Mouse (Mus musculus) spleen, embryonic (tissue): ENCODE measurements at regions not wholly inside any gene's neighbourhood (a gene's known extent, or its start where the extent isn't known, plus 50 kb on each side); places are given as distances from the start of the nearest gene placed in this dataset.

Experiments used
- CTCF ChIA-PET: fragments of 350-600 bp; sonication (Branson Sonifier 250); formaldehyde crosslinking; loops from one replicate; lab custom pipeline; 2022; lab: Charles Lee

DNA sequence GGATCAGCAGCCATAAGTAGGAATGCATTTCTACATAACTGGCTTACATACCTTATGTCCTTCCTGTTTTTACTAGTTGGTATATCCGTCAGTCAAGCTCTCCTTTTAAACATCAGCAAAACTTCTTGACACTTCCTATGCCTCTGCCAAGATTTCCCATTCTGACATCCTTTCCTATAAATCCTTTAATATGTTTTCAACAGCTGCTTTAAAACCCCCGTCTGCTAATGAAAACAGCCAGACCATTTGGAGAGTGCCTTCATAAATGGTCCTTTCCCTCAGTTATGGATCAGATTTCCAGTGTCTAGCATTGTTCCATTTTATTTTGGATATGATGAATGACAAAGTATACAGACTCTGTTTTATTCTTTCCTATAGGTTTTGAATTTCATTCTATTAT is 270.7 kb upstream of the Rgmb start:
- CTCF ChIA-PET, result no interaction called here

DNA sequence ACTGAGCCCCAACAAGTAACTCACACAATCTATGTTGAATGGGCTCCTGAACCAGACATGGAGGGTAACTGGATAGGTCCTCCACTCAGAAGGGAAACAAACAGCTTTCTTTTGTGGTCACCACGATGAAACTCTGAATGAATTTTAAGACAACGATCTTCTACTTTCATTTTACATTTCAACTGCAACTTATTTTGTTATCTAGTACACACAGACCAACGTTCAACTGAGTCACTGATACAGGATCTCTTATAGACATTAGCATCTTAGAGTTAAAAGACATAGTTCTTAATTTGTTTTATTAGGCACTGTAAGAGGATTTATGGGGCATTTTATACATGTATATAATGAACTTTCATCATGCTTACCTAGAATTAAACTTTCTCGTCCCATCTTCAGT is 262.1 kb upstream of the Rgmb start:
- CTCF ChIA-PET, result no interaction called here

DNA sequence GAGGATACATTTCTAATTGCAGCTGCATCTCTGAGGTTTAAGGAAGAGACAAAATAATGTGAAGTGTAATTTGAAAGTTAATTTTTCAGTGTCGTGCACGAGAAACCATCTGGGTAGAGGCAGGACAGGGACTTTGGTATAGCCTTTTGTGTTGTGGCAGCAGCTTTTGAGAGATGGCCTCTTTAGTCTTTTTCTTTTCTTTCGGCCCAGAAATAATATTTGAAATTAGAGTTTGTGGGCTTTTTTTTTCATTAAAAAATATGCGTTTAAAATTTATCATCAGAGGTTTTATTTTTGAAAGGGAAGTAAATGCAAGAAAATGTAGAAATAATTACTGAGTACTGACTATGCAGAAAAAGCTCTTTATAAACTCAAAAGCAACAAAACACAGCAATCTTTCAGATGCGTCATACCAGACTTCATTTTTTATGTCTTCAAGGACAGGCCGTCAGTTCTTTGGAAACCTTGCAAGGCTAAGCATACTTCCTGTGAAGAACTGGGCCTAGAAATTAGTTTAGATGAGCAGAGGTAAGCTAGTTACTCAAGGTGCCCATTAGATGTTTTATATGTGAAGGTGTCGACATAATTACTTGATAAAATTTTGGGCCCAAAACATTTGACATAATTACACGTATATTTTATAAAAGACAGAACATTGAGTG is 258.9 kb upstream of the Rgmb start:
- CTCF ChIA-PET, result no interaction called here

DNA sequence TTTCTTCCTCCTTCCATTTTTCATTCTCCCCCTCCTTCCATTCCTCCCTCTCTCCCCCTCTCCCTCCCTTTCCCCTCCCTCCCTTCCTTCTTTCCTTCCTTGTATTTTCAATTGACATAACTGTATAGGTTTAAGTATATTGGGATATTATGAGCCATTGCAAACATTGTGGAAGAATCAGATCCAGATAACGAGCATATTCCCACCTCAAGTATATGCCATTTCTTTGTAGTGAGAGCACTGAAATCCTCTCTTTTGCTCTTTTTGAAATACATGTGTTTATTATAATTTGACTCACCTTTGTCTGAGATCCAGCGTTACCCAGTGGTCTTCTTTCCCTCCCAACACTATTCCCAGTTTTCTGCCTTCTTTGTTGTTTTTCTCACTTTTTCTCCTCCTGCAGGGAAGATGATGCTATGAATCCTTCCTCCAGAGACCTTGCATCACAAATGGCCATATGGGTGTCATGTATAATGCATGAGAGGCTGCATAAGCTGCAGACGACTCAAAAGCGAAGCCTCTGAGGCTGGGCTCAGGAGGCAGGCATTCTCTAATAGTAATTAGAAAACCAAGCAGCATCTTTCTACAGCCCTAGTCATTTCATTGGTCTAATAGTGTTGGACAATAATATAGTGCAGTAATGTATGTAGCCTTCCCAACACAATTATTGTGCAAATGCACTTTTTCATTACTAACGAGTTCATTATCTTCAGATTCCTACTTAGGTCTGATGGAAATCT is 258.2 kb upstream of the Rgmb start:
- CTCF ChIA-PET, result no interaction called here

DNA sequence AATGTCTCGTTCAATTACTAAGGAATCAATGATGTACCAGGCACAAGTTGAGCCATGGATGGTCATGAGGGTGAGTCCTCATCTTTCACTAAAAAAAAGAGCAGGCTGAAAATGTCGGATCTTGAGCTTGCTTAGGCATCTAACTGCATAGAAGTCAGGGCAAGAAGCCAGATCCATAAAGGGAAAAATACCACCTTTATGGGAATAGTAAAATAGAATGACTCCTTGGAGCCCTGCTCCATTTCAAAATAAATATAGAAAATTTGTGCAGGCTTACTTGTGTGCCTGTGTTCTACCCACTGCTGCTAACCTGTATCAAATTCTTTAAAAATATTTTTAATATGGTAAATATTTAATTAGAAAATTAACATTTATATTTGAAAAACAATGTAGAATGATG is 256.2 kb upstream of the Rgmb start:
- CTCF ChIA-PET, result no interaction called here

DNA sequence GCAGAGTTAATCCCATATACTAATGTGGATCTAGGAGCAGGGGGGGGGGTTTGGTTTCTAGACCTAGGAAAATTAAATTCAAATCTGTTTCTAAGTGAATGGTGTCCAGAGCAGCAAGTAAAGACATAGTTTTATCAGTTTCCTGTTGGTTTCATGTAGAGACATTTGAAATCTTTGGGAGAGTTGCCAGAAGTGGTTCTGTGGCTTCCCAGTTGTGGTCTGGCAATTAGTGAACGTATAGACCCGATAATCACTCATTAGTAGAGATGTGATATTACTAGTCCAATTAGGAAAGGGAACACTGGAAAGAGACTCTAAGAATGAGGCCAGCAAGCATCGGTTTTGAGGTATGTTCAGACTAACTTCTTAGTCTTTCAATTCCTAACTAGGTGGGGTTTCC is 252.0 kb upstream of the Rgmb start:
- CTCF ChIA-PET, result no interaction called here

DNA sequence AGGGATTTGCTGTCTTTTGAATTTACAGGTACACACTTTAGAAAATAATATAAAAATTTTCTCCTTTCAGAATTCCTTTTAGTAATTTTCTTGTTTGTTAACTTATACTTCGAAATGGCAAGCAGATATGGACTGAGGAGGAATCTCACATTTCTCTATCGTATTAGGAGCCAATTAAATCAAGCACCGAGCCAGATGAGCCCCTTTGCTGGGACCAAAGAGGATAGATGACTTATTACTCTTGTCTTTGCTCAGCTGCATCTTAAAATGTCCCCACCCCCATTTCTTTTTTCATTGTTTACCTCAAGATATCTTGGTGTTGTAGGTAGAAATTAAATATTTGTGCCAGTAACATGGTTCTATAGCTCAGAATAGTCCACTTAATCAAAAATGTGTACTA is 247.7 kb upstream of the Rgmb start:
- CTCF ChIA-PET, result no interaction called here

DNA sequence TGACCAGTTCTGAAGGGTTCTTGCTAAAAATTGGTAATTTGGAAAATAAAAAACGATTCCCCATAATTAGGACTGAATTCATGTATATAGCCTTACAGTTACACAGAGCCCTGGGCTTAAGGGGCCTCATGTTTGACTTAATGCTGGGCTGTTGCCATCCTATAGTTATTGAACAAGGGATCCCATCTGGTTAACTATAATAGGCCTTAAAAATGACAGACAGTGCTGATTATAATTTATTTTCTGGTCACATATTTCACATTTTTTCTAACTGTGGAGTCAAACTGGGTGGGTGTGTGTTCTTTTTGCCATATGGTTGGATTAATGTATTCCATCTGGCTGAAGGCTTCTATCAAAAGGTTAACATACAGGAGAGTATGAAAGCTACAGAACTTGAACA is 238.5 kb upstream of the Rgmb start:
- CTCF ChIA-PET, result no interaction called here

DNA sequence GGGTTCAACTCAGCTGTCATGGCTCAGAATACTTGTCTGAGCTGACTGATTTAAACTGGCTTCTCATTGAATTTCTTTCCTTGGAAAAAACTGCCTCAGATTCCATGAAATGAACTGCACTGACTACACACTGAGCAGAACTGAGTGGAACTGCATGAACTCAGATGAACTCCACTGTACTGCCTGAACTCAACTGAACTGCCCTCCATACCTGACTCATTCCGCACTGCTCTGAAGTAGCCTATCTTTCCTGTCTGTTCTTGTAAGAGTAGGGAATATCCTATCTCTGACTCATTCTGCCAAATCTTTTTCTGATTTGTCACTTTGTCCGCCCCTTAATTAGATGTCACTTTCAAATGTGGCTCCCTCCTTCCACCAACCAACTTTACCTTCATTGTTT is 237.0 kb upstream of the Rgmb start:
- CTCF ChIA-PET, result no interaction called here

DNA sequence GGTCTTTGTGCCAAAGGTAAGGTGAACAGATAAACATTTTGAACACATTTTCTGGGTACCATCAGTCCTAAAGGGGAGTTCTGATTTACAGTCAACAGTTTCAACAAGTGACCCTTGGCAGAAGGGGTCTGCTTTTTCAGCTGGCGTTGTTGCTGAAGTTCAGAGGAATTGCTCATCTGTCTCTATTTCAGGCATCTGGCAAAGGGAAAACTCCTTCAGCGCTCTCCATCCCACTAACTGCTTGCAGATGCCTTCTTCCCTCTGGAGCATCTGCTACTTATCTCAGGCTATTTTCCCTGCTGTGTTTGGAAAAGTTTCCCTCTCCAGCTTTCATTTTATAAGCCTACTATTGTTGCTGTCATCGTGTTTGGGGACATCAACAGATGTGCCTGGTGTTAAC is 223.6 kb upstream of the Rgmb start:
- CTCF ChIA-PET, result no interaction called here

DNA sequence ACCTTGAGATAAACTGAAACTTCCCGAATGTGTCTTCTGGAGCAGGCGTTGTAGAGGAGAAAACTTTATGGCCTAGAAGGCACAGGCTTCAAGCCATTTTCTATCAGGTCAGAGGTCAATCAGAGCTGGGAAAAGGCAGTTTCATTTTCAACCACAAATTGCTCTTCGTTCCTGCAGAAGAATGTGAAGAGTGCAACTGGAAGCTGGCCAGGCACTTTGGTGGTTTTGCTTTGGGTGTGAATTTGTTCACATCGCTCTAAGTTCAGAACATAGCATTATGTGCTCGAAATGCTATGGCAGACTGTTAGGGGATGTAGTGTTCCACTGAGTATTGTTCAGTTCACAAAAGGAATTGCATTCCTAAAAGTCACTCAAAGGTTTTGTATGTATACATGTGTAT is 220.9 kb upstream of the Rgmb start:
- CTCF ChIA-PET, result no interaction called here

DNA sequence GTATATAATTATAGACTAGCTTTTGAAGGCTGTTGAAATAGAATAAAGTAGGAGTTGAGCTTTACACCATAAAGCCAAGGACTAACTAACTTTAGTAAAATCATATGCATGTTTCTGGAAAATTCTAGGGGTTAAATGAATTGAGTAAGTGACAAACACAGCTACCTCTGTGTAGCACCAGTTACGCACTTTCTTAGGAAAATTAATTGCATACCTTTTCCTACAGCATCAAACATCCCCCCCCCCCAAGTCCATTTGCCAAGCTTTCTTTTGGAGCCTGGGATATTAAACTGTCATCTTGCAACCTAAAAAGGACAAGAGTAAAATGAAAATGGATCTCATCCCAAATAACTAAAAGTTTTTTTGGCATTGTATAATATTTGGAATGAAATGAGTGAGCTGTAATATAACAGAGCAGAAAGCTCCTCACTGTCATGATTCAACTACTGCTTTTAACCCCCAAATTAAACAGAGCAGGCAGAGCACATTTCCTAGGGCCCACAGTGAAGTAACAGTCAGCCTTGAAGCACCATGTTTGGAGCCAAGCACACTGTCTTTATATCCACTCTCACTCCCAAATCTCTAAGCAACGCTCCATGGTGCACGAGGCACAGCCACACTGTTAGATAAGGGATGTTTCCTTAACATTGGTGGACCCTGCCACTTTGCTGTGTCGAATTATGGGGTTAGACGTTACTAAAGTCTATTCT is 210.9 kb upstream of the Rgmb start:
- CTCF ChIA-PET, result no interaction called here

DNA sequence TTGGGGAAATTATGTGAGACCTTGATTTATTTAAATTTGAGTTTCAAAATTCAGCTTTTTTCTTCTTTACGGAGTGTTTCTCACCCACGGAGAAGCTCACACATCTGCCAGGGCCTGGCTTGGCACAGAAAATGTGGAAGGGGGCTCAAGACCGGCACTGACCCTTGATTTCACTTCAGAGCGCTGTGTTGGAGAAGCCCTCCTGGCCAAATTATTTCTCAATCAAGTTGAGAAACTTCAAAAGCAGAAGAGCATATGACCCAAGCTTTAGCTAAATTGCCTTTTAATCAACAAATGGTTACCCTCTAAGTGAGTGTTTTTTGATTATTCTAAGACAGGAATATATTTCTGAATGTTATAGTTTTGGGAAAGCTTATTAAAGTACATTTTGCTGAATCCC is 197.2 kb upstream of the Rgmb start:
- CTCF ChIA-PET, result no interaction called here

DNA sequence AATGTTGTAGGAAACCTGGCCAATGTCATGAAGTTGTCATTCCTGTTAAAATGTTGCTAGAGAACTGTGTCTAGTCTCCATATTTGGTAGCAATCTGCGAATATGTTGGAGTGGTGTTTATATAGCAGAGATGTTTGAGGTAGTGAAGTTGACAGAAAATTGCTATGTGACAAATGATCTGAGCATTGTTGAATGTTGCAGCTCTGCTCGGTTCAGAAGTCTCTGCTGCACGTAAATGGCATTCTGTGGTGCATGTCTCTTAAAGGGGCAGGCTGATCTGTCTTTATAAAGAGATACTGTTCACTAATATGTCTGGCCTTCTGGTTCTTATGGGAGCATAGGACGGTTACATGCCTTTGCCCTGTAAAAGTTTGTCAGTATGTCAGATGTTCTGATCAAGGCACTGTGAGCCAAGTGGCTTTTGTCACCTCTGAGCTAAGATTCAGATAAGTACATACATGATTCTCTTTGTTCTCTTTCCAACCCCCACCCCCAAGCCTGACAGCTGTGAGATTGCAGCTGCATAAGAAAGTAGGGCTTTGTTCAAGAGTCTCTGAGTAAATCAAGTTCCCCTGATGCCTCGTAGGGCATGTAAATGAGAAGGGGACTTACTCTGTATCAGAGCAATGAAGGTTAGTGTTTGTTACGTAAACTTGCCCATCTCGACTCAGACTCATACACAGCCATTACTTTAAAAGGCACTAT is 174.2 kb upstream of the Rgmb start:
- CTCF ChIA-PET, result no interaction called here

DNA sequence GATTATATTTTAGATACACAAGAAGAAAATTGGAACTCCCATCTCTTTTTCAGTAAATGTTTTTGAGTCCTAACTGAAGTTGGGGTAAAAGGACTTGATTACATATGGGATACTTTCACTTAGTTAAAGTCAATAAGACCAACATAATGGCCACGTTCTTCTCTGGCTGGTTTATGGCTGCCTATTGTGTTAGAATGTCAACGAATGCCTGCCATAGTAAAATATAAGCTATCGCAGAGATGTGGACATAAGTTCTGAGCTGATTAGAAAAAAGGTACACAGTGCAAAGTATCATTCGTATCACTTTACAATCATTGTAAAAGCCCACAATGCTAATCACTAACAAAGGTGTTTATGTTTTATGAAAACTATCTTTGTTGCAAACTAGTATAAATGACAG is 173.2 kb upstream of the Rgmb start:
- CTCF ChIA-PET, result no interaction called here

DNA sequence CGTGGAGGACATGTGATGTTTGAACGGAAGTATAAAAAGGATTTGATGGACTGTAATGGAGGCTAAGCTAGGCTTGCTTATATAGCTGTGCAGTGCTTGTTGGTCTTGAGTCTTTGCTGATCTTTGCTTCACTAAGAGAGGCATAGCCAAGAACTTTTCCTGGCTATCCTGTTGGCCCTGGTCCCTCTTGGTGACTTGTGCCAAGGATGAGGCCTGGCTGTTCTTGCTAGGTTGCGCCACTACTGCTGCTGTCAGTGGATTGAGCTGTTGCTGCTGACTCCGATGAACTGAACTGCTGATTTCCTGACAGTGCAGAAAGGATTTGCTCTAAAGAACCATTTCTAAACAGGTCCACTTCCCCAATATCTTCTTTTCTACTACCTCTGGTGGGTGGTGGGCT is 167.9 kb upstream of the Rgmb start:
- CTCF ChIA-PET, result no interaction called here

DNA sequence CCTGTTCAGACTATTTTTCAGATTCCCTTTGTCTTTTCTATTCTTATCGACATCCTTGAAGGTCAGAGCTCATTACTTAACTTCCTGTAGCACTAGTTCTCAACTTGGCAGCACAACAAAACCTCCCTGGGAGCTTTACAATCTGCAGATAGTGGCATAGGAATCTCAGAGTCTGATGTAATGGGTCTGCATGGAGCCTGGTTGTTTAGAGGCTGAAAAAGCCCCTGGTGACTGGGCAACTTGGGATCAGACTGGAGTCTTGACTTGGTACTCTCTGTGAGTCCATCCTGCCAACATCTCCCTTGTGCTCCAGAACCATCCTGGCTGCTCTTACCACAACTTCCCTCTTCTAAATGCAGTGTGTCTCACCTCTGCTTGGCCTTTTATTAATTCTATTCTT is 166.4 kb upstream of the Rgmb start:
- CTCF ChIA-PET, result no interaction called here

DNA sequence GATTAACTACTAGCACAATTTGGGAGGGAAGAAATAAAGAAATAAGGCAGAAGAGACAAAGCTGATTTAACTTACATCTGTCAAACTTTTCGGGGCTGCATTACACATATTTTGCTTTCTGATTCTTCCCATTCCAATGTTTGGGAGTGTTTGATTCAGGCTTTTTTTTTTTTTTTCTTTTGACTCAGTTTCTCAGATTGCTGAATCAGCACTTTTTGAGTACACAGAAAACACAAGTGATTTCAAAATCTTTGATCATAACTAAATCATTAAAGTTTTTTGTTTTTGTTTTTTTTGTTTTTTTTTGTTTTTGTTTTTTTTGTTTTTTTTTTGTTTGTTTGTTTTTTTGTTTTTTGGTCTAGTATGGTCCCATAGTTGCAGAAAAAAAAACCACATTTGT is 164.7 kb upstream of the Rgmb start:
- CTCF ChIA-PET, result interaction anchor here (0.6 kb wide), 1 partner anchor 38 kb away, joined by 4 read pairs; no protein-coding TSS in a partner anchor

DNA sequence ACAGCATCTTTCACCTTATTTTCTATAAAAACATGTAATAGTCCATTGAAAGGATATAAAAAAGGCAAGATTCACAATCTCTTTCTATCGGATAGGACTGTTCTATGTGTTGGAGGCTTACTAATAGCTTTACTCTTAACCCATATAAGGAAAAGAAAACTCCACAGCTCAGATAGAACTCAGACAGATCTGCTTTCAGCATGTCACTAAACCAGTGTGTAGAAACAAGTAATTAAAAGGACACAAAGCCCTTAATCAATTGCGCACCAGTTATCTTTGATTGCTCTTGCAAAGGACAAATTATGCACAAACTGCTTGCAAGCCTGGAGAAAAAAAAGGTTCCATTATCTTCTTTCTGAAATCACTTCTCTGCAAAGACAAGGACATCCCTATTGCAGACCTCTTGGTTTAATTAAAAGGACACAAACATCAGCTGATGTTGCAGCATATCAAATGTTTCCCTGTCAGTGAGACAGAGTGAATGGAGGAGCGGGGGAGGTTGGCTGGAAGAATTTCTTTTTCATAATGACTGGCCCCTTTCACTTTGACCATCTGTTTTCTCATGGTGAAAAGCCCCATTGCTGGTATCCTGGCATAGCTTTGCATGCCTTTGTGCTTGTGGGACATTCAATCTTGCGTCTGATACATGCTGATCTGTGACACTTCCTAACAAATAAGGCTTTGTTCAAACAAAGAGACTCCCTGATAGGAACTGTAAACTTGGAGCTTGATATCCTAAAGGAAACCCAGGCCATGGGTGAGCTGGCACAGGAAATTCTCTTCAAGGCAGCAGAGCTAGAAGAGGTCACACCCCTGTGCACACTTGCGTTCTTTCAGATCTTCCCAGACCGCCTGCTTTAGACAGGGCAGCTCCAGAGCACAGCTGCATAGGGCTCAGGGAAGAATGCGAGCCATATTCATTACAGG is 162.8 kb upstream of the Rgmb start:
- CTCF ChIA-PET, result no interaction called here

DNA sequence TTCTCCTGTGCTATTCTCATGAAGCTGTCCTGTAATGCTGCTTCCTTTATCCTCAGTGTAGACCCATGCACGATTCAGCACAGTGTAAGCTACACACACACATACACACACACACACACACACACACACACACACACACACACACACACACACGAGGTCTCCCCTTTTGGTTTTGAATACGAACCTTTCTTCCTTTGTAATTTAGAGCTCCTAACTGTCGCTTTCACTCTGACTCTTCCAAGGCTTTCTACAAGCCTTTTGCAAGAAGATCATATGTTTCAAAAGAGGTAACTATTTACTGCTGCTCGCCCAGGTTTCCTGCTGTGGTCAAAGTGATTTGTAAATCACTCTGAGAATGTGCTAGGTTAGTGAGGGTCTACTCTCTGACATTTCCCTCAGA is 161.1 kb upstream of the Rgmb start:
- CTCF ChIA-PET, result no interaction called here

DNA sequence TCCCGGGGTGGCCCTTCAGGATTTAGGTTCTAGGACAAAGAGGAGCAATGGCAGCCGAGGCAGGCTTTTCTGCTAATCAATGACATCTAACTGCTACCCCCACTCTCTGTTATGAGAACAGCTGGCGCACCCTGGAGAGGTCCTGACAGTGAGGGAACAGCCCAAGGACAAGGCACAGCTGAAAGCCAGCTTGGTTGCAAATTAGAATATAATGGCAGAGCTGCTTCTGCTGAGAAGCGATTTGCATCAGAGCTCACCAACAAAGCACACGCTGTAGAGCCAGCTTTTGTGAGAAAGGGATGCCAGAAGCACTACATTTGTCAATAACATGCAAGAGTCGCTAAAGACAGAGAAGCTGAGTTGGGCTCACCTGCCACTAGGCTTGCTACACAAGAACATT is 159.5 kb upstream of the Rgmb start:
- CTCF ChIA-PET, result no interaction called here
